Mouse (Mus musculus): ENCODE measurements around the gene Lgals9. TPM values are rescaled to one million over a fixed set of nuclear protein-coding genes. Genes with fewer than 3 reads are reported as not detected.

Gene Lgals9
- total RNA-seq, 4 experiments from 2014 or later, result 16.2 to 25.1 (median 20.1) TPM

GRCm38 (mm10) chr11:78916410-78916809 is 68.3 kb downstream of the Lgals9 start:
- DNase-seq, result no peak

- DNase-seq, result no peak
Observed at GRCm38 (mm10) chr11:78915473-78915872, 69.3 kb downstream of the Lgals9 start.

Other genes starting within 250 kb of the Lgals9 start
- 10 to 100 TPM; 61.2 to 71.8 (median 64.7) TPM for gene Ccnq, start 233.2 kb downstream of the Lgals9 start, total RNA-seq (2022)
- gene Lyrm9, start 158.4 kb downstream of the Lgals9 start, total RNA-seq (2022), result 10 to 100 TPM; 40.6 to 46.6 (median 42.1) TPM
- gene Nos2, start 64.2 kb downstream of the Lgals9 start, total RNA-seq (2022), result 1 to 10 TPM in 2 of 4 experiments, under 1 TPM in 2; 0.52 to 6.0 (median 2.5) TPM
- gene Ksr1, start 161.5 kb upstream of the Lgals9 start, total RNA-seq (2022), result 10 to 100 TPM; 10.2 to 19.2 (median 14.3) TPM